Mouse (Mus musculus): ENCODE results near the gene Agbl2. TPM values are rescaled to one million over a fixed set of nuclear protein-coding genes. Genes with fewer than 3 reads are reported as not detected.
"Not testable (repeated sequence)": the region's sequence is repeated elsewhere in the genome, so short reads cannot be mapped to it uniquely, and the experiment has no call there.

Gene Agbl2
- total RNA-seq, 1 experiment from 2014 or later, result 1.5 TPM

DNA sequence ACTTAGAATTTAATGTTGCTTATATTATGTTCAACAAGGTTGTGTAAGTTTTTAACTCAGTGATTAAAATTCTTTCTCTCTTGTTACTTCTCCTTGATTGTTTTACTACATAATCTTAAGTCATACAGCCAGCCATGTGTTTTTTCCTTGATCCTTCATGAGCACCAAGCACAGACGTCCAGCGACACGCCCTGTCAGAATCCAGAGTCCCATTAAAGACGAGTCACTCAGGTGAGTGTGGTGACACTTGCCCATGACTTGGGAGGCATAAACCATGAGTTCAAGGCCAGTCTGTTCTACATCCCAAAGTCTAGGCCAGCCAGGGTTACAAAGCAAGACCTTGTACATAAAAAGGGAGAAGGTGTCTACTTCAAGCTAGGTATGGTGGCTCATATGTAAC lies 33.6 kb downstream of the Agbl2 start:
- no peak for DNase-seq

DNA sequence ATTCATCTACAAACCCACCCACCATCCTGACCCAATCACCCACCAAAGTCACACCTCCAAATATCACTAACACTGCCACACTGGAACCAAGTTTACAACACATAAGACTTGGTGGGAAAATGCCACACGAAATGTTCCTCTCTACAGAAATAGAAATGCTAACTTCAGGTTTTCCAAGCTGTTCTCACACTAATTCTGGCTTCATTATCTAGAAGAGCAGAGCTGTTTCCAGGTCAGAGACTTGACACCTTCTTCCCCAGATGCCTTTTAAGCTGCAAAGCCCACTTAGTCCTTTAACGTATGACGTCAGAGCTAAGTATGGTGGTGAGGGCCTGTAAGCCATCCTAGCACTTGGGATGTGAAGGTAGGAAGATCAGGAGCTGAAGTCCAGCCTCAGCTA lies 36.2 kb downstream of the Agbl2 start:
- no peak for DNase-seq

DNA sequence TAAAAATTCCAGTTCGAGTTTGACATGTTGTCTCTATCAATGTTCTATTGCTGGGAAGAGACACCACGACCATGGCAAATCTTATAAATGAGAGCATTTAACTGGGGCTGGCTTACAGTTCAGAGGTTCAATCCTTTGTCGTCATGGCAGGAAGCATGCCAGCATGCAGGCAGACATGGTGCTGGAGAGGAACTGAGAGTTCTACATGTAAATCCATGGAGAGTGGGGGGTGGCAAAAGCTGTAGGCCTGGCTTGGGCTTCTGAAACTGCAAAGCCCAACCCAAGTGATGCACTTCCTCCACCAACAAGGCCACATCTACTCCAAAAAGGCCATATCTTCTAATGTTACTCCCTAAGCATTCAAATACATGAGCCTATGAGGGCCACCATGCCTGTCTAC lies 38.4 kb downstream of the Agbl2 start:
- no peak for DNase-seq

DNA sequence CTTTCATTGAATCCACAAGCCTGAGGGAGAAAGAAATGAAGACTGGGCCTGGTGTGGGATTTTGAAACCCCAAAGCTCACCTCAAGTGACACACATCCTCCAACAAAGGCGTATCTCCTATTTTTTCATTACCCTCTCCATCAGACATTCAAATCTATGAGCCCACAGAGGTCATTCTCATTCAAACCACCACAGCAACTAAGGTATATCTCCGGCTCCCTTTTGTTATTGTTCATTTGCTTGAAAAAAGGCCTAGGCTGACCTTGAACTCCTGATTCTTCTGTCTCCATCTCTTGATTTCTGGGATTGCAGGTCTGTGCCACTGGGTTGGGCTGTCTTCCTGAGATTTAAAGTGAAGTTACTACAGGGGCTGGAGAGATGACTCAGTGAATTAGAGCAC lies 40.5 kb downstream of the Agbl2 start:
- no peak for DNase-seq

- DNase-seq, result no peak
Observed at GRCm38 (mm10) chr2:90823781-90824180, 41.3 kb downstream of the Agbl2 start.

- DNase-seq, result not testable (repeated sequence)
Observed at GRCm38 (mm10) chr2:90824528-90824927, 42.0 kb downstream of the Agbl2 start.

- no peak for DNase-seq
Observed at GRCm38 (mm10) chr2:90825515-90826172, 43.1 kb downstream of the Agbl2 start.

DNA sequence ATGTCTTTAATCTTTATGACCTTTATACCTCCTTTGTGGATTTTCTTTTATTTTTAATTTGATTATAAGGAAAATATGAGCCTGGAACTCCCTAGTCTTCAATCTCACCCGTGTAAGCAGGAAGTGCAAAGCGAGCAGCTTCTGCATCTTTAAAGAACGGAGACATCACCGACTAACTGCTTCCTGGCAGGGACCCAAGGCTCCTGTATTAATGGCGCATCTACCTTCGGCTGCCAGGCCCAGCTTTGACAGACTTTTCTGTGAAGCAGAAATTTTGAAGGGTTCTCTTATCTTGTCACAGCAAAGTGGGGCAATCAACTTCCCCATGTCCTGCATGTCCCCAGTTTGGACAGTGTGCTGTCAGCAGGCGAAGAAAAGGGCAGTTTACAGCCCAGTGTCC lies 46.2 kb downstream of the Agbl2 start:
- DNase-seq, result peak; percentile 14

- no peak for DNase-seq
Observed at GRCm38 (mm10) chr2:90833502-90833901, 51.0 kb downstream of the Agbl2 start.

DNA sequence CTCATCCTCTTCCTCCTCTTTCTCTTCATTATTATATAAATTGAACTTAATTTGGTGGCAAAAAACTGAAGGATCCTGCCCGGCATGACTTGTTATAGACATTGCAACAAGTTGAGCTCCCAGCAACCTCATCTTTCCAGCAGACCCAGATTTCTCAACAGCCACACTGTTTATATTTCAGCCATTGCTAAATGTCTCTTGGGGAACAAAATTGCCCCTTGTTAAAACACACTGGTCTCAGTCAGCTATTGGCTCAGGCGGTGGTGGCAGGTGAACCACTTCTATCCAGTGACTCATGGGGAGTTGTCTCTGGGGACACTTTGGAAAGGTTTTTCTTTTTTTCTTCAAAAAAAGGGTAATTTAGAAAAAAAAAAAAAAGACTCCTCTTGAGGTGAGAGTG lies 56.1 kb downstream of the Agbl2 start:
- DNase-seq, result no peak

DNA sequence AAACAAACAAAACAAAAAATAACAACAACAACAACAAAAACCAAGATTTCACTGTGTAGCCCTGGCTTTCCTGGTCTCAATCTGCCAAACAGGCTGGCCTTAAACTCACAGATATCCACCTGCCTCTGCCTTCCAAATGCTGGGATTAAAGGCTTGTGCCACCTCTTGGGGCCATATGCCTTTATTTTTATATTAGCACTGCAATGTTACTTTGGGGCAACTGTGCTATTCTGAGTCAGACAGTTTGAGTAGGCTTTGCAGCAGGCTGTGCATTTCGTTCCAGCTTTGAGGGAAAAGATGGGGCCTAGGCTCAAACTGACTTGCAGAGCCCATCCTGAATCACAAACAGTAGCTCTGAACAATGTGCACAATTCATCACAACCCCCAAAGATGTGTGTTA lies 61.1 kb downstream of the Agbl2 start:
- DNase-seq, result no peak

DNA sequence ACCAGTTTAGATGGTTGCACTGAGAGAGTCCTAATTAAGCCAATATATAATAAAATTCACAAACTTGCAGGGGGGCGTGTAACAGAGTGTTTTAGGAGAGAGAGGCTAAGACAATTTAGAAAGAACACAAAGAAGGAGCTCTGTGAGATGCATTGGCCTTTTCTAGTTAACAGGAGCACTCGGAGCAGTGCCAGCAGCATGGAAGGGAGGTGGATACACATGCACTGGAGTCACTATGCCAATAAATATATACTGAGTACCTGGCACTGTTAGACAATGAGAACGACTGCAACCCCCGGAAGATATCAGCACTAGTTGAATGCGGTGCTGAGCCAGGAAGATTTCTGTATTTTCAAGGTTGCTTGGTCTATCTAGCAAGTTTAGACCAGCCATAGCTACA lies 61.7 kb downstream of the Agbl2 start:
- DNase-seq, result no peak

GRCm38 (mm10) chr2:90845234-90845633 lies 62.7 kb downstream of the Agbl2 start:
- DNase-seq, result no peak

DNA sequence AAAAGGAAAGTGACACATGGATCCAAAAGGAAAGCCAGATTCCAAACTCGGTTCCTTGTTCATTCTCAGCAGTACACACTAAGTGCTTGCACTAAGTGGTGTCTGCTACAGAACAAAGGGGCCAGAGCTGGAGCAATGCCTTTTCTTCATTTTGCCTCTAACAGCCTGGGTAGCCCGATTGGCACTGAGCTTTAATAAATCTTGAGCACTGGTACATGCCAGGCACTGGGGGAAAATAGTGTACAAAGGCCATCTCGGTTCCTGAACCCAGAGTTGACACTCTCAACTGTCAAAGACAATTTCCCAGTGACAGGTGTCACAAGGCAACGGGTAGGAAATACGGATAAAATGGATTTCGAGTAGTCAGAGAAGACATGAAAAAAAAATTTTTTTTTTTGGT lies 63.6 kb downstream of the Agbl2 start:
- DNase-seq, result peak; percentile 58

- DNase-seq, result no peak
Observed at GRCm38 (mm10) chr2:90846597-90846954, 64.0 kb downstream of the Agbl2 start.

DNA sequence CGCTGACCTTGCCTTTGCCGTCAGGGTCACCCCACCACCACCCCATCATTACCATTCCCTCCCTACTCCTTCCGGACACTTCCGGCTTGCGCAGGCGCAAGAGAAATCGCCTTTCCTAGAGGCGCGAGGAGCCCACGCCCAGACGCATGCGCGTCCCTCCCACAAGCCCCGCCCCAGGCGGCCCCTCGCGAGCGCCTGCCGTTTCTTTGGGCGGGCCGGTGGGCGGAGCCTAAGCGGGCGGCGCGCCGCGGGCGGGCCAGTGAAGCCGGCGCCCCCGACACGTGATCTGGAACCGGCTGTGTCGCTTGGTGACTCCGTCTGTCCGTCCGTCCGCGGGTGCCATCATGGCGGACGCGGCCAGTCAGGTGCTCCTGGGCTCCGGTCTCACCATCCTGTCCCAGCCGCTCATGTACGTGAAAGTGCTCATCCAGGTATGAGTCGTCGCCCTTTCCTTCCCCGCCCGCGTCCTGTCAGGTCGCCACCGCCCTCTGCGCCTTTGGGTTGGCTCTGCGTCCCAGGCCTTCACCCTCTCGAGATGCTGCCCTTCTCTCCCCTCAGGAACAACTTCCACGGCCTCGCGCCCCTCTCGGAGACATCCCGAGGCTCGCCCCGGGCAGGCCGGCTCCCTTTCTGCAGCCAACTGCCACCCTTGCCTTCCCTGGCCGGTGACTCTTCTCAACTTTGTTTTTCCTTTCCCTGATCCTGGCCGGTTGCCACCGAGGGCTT lies 64.6 kb downstream of the Agbl2 start, which contains the start of gene Mtch2:
Mtch2 (plus strand) TSS at position 201 of the 726 bp plus-strand sequence.
- peak; percentile 99 for DNase-seq

DNA sequence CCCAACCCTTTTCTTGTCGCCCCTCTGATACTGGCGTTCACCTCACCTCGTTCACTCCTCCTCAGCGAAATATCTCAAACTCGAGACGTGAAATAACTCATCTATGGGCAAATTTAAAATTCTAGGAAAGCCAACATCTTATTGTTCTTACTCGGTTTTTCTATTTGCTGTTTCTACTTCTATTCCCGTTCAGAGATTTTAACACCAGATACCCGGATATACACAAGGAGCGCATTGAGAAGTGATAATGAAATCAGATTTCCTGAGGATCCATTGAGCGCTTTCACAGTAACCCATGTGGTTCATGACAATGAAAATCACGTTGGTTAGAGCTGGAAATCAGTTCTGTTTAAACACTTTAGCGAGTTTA lies 65.1 kb downstream of the Agbl2 start:
- no peak for DNase-seq

DNA sequence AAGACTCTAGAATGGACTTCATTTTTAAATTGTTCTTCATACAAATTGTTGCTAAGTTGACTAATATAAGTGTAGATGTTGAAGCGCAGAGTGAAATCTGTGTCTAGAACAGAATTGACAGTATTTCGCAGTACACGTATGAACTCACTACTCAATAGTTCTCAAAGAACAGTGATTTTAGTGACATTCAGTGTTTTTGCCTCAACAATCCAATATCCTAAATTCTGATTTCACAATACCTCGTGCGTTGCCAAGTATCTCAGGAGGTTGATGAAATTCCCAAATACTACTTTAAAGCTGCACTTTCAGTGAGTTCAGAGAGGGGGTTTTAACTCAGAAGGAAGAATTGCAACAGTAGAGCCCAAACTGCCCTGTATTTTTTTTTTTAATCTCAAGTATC lies 65.8 kb downstream of the Agbl2 start:
- no peak for DNase-seq

DNA sequence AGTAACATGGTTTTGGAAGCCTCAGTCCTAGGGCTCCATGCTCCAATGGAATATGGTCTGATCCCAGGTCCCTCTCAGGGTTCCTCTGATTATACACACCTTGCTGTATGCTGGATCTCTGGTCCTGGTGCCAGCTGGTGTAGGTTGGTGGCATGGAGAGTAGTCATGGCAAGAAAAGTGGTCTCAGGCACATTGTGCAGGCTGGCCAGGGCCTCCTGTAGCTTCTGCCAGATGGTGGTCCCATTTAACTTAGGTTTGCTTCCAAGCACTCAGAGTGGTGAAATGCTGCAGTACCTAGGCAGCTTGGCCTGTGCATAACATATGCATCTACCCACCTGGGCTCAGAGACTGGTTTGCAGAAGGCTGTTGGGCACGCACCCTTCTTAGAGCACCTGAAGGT lies 67.9 kb downstream of the Agbl2 start:
- no peak for DNase-seq

- no peak for DNase-seq
Observed at GRCm38 (mm10) chr2:90861486-90861885, 79.0 kb downstream of the Agbl2 start.

DNA sequence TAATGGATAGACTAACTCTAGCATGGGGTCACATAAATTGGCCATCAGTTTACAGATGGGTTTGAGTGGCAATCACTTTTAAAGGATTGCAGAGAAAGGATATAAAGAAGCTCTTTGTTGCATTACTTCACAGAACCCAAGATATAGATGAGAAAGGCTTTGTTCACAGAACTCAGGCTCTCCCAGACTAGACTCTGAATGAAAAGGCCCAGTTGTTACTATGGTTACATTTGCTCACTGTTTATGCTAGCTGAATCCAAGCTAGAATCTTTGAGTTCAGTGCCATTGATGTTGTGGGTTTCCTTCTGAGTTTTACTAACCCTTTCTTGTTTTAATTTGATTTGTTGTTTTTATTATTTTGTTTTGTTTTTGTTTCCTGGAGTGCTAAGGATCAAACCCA lies 81.7 kb downstream of the Agbl2 start:
- no peak for DNase-seq

GRCm38 (mm10) chr2:90866524-90866923 lies 84.0 kb downstream of the Agbl2 start:
- peak; percentile 90 for DNase-seq

GRCm38 (mm10) chr2:90870136-90870601 lies 87.6 kb downstream of the Agbl2 start:
- peak; percentile 16 for DNase-seq

Measured in adrenal gland, postnatal 14 days (tissue).